Mouse (Mus musculus) olfactory bulb, adult 2 months (tissue): ENCODE results near the gene Fbxo21.

Experiments used
- CTCF ChIP-seq: fragments of 200-500 bp; IDR thresholded peaks from 2 replicates; pipeline ENCODE4 v1.5.1; 2012; ENCODE audit warnings: low read depth, mild to moderate bottlenecking, low read length, moderate library complexity; ENCODE audit not compliant: insufficient read depth
- POLR2A ChIP-seq: fragments of 200-500 bp; IDR thresholded peaks from 2 replicates; pipeline ENCODE4 v1.6.1; 2012; ENCODE audit warnings: mild to moderate bottlenecking, low read depth, low read length, moderate library complexity; ENCODE audit not compliant: insufficient read depth

DNA sequence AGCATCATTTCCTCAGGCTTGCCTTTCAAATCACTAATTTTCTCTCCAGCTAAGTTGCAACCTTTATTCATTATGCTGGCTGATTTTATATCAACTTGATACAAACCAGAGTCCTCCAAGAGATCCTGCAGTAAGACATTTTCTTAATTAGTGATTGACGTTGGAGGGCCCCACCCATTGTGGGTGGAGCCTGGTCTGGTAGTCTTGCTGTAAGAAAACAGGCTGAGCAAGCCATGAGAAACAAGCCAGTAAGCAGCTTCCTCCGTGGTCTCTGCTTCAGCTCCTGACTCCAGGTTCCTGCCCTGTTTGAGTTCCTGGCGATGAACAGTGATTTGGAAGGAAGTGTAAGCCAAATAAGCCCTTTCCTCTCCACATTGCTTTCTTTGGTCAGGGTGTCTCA, 59.3 kb downstream of the Fbxo21 start:
- TF ChIP-seq CTCF (no peak), POLR2A (no peak)
